Mouse (Mus musculus) heart, postnatal 0 days (tissue): ENCODE measurements around the gene Calm1. TPM values are rescaled to one million over a fixed set of nuclear protein-coding genes. Genes with fewer than 3 reads are reported as not detected.

Experiments
- ATAC-seq: fragments of 200-750 bp; cut with Nextera tagmentation; 2 replicates; pipeline ENCODE4 v1.8.0; 2017; ENCODE audit warnings: low read depth, moderate number of reproducible peaks, moderate library complexity; ENCODE audit not compliant: insufficient read depth
- DNase-seq: peaks from one replicate; pipeline ENCODE4 v3.0.0-alpha.2; 2016; ENCODE audit warnings: low spot score
- H3K27ac ChIP-seq: fragments of 300-500 bp; sonication (generic); 2 replicates; pipeline ENCODE4 v1.5.1; 2014; ENCODE audit warnings: low read depth, mild to moderate bottlenecking
- H3K27me3 ChIP-seq: fragments of 300-500 bp; sonication (generic); 2 replicates; pipeline ENCODE4 v1.6.1; 2014; ENCODE audit warnings: low read length, mixed read lengths; ENCODE audit not compliant: control insufficient read depth, insufficient read depth
- H3K36me3 ChIP-seq: fragments of 300-500 bp; sonication (generic); replicated peaks from 2 replicates; pipeline ENCODE4 v1.6.1; 2014; ENCODE audit warnings: low read length, mixed read lengths; ENCODE audit not compliant: control insufficient read depth, insufficient read depth
- H3K4me1 ChIP-seq: fragments of 300-500 bp; sonication (generic); 2 replicates; pipeline ENCODE4 v1.6.1; 2014; ENCODE audit warnings: antibody characterized with exemption; ENCODE audit not compliant: control insufficient read depth, insufficient read depth
- H3K4me2 ChIP-seq: fragments of 300-500 bp; sonication (generic); 2 replicates; pipeline ENCODE4 v1.6.1; 2014; ENCODE audit warnings: low read depth, mild to moderate bottlenecking, low read length, moderate library complexity
- H3K4me3 ChIP-seq: fragments of 300-500 bp; sonication (generic); 2 replicates; pipeline ENCODE4 v1.5.1; 2014; ENCODE audit warnings: low read depth, low read length
- H3K9ac ChIP-seq: fragments of 300-500 bp; sonication (generic); replicated peaks from 2 replicates; pipeline ENCODE4 v1.6.1; 2014; ENCODE audit warnings: low read depth, low read length, mixed read lengths
- H3K9me3 ChIP-seq: fragments of 300-500 bp; sonication (generic); replicated peaks from 2 replicates; pipeline ENCODE4 v1.6.1; 2016; ENCODE audit warnings: low read length; ENCODE audit not compliant: control insufficient read depth
- CTCF ChIP-seq: IDR thresholded peaks from 2 replicates; pipeline ENCODE4 v1.5.1; 2016; ENCODE audit warnings: antibody characterized with exemption, control low read depth, low read depth
- EP300 ChIP-seq: IDR thresholded peaks from 2 replicates; pipeline ENCODE4 v1.6.1; 2016; ENCODE audit warnings: antibody characterized with exemption, low read depth
- WGBS: fragments of 180-500 bp; shearing (Covaris S2); extraction: QIAGEN DNeasy Blood & Tissue Kit; methylation state at CpG from one replicate; pipeline ENCODE4 v1.1.7; 2014; 5-methylcytosine and 5-hydroxymethylcytosine counted together
- polyA plus RNA-seq: library from polyadenylated mRNA; unstranded; fragments of >200 nt; fragmentation: Nextera tagmentation; extraction: Ambion mirVana; gene quantifications from 2 replicates; pipeline ENCODE4 v1.2.1, GENCODE M21; 2015
- total RNA-seq: library from RNA; depleted of rRNA; stranded (reverse); fragments of >200 nt; gene quantifications from 2 replicates; pipeline ENCODE4 v1.2.3, GENCODE M21; 2014; ENCODE audit warnings: low replicate concordance

Calm1 gene
- total and polyA plus RNA-seq, 2 experiments from 2014 or later: 375 to 771 TPM

DNA sequence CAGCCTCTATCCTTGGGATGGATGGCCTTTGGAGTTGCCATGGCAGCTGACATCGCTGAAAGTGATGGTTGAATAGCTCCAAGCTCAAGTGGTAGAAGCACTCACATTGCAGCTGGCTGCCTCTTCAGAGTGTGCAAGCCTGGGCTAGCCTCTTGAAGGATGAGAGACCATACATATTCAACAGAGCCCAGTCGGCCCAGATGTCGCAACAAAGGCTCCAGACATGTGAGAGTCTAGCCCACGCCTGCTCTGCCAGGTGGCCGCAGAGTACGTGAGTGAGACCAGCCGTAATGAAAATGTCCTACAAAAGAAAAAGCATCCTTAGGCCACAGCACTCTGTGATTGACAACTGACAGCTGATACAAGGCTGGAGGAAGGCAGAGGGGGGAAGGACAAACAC, 40.2 kb downstream of the Calm1 start:
- Histone ChIP-seq H3K9ac (no peak overlapping the region), H3K4me3 (no peak overlapping the region), H3K27me3 (no peaks in the 10 kb centered on the region), H3K4me1 (no peaks in the 10 kb centered on the region), H3K27ac (no peak overlapping the region), H3K9me3 (no peaks in the 10 kb centered on the region), H3K4me2 (no peak overlapping the region), H3K36me3 (no peaks in the 10 kb centered on the region)
- 77% methylated on average over 7 of the region's 7 CpGs for WGBS
- ATAC-seq (no peak), DNase-seq (no peak)
- TF ChIP-seq CTCF (no peak), EP300 (no peak)

DNA sequence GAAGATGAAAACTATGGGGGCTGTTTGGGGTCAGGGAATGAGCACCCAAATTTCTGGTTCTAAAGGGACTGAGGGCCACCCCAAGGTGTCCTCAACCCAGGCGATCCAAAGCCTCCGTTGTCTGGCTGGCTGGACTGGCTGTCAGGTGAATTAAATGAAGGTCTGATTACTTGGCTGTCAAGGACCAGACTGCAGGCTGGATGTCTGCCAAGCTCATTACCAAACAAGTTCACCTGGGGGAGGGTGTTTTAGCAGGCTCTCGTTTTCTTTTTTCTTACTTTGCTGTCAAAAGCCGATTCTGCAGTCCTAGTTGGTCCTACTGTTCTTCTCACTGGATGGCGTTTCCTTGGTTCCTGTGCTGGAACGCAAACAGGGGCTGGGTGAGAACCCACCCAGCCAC, 40.6 kb downstream of the Calm1 start:
- H3K27ac ChIP-seq: no peak overlapping the region
- TF ChIP-seq EP300: no peak
- TF ChIP-seq CTCF: no peak
- no peaks in the 10 kb centered on the region for H3K9me3 ChIP-seq
- DNase-seq: no peak
- no peaks in the 10 kb centered on the region for H3K27me3 ChIP-seq
- no peak overlapping the region for H3K4me3 ChIP-seq
- WGBS: 64% methylated on average over 6 of the region's 6 CpGs
- no peak for ATAC-seq
- H3K4me1 ChIP-seq: no peaks in the 10 kb centered on the region
- no peak overlapping the region for H3K9ac ChIP-seq
- H3K4me2 ChIP-seq: no peak overlapping the region
- no peaks in the 10 kb centered on the region for H3K36me3 ChIP-seq

DNA sequence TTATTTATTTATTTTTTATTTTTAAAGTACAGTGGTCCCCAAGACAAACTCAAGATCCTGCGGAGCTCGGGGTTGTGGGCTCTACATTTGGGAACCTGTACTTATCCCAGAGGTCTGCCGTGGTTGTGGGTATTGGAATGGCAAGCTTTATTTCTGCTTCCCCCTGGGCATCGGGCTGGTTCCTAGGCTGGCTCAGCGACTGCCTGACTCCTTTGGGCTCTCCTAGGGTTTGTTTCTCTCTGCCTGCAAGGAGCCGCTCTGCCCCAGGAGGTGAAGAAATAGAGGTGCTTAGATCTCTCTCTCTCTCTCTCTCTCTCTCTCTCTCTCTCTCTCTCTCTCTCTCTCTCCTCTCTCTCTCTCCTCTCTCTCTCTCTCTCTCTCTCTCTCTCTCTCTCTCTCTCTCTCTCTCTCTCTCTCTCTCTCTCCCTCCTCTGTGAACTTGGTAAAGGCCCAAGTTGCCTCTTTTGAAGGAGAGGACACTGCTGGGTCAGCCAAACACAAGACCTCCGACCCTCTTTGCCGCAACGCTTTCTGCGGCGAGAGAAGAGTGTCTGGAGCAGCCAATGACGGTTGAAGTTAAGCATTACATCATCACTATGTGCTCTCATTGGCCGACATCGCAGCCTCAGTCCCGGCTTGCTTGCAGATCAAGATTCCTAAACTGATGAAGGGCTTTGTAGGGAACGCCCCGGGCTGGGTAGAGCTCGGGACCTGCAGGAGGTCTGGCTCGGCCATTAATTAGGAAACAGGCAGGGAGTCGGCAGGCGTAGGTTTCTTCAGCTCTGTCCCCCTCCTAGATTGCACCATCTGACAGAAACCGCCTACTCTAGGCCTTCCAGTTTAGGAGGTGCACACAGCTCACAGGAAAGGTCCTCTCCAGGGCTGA, 42.9 kb downstream of the Calm1 start:
- H3K9ac ChIP-seq: no peak overlapping the region
- H3K27me3 ChIP-seq: no peaks in the 10 kb centered on the region

DNA sequence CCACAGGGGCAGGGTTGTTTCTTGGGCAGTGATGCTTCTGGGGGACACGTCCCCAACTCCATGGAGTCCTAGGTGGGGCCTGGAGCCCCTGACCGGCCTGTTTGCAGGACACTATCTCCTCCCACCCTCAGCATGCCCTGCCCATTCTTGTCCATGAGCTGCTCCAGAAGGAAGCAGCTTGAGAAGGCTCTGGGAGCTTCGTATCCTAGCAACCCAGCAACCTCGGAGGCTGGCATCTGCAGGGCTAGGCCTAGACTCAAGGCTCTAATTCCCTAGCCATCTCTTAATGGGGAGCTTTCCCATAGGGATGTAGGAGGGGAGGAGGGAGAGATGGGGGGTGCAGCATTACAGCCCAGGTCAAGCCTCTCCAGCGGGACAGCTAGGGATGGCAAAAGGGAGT, 45.3 kb downstream of the Calm1 start:
- no peak overlapping the region for H3K9ac ChIP-seq
- H3K27me3 ChIP-seq: no peaks in the 10 kb centered on the region
- no peak for TF ChIP-seq CTCF
- TF ChIP-seq EP300: no peak
- H3K4me2 ChIP-seq: no peak overlapping the region
- H3K36me3 ChIP-seq: no peaks in the 10 kb centered on the region
- no peak overlapping the region for H3K27ac ChIP-seq
- no peaks in the 10 kb centered on the region for H3K9me3 ChIP-seq
- H3K4me1 ChIP-seq: no peaks in the 10 kb centered on the region
- H3K4me3 ChIP-seq: no peak overlapping the region
- DNase-seq: no peak
- WGBS: 45% methylated on average over 5 of the region's 5 CpGs
- ATAC-seq: no peak

More for the DNA sequence above, 42.9 kb downstream of the Calm1 start:
- peak; percentile 74 for ATAC-seq
- Histone ChIP-seq H3K4me2 (peak overlapping the region; percentile 53), H3K27ac (no peak overlapping the region), H3K4me1 (no peaks in the 10 kb centered on the region), H3K9me3 (no peaks in the 10 kb centered on the region), H3K4me3 (peak overlapping the region; percentile 16), H3K36me3 (no peaks in the 10 kb centered on the region)
- no peak for TF ChIP-seq EP300
- no peak for TF ChIP-seq CTCF
- WGBS: 13% methylated on average over 22 of the region's 22 CpGs
- peak; percentile 17 for DNase-seq

DNA sequence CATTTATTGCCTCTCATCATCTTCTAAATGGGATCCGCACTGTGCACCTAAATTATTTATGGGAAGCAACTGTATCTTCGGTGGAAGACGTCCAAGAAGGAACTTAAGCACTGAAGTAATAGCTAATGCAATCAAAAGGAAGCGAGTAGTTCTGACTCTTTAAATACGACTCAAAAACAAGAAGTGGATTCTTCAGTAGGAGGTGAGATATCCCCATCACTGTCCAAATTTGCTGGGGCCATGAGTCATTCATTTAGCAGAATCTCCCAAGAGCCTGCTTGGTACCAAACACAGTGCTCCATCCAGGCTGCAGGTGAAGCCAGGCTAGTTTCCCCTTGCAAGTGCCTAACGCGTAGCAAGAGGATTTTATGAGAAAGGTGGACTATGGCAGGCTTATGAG, 49.9 kb downstream of the Calm1 start:
- no peak overlapping the region for H3K9ac ChIP-seq
- no peak overlapping the region for H3K4me3 ChIP-seq
- no peaks in the 10 kb centered on the region for H3K27me3 ChIP-seq
- ATAC-seq (no peak), DNase-seq (no peak)
- no peak for TF ChIP-seq EP300
- no peak for TF ChIP-seq CTCF
- no peak overlapping the region for H3K4me2 ChIP-seq
- H3K9me3 ChIP-seq: no peaks in the 10 kb centered on the region
- no peaks in the 10 kb centered on the region for H3K4me1 ChIP-seq
- H3K27ac ChIP-seq: no peak overlapping the region
- no peaks in the 10 kb centered on the region for H3K36me3 ChIP-seq
- WGBS: 83% methylated on average over 7 of the region's 7 CpGs

DNA sequence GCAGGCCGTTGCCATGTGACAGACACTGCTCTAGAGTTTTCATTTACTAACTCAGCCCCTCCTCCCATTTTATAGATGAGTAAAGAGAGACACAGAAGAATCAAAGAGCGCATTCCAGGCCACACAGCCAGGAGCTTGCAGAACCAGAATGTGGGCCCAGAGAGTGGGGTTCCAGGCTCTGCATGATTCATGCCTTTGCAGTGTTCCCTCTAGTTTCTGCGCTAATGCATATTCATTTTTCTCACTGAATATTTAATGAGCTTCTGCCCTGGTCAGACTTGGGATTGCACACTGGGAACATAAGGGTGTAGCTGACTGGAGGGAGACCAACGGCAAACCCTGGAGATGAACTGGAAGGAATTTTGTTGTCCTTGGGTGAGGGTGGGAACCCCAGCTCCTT, 55.2 kb downstream of the Calm1 start:
- H3K9me3 ChIP-seq: no peaks in the 10 kb centered on the region
- H3K9ac ChIP-seq: no peak overlapping the region
- ATAC-seq (no peak), DNase-seq (no peak)
- H3K27me3 ChIP-seq: no peaks in the 10 kb centered on the region
- H3K4me3 ChIP-seq: no peak overlapping the region
- H3K27ac ChIP-seq: no peak overlapping the region
- no peak overlapping the region for H3K4me2 ChIP-seq
- no peaks in the 10 kb centered on the region for H3K36me3 ChIP-seq
- H3K4me1 ChIP-seq: no peaks in the 10 kb centered on the region
- TF ChIP-seq EP300: no peak
- no peak for TF ChIP-seq CTCF
- WGBS: 80% methylated on average over 4 of the region's 4 CpGs
